In genomic region chr14:110007159-110007558, GRCm38 (mm10) we compare ENCODE assay signal across 11 mouse cellular contexts.
"Had no signal": no experiment of that assay in that cellular context is flagged by ENCODE, and none has a peak within 500 bp of the region (broad histone marks: within the 10 kb centered on the region; RNA-seq: fewer than 3 reads in every experiment).

No protein-coding gene starts in this region.

- H3K9me3 ChIP-seq: midbrain, embryonic 13.5 days had no signal

- H3K27me3 ChIP-seq: midbrain, embryonic 13.5 days had no signal

- H3K4me3 ChIP-seq: midbrain, embryonic 13.5 days had no signal

- H3K9ac ChIP-seq: liver, embryonic 14.5 days; midbrain, embryonic 13.5 days had no signal

- H3K36me3 ChIP-seq: midbrain, embryonic 13.5 days had no signal

- DNase-seq: kidney, postnatal 25 days; layer of hippocampus, adult 9-11 months; layer of hippocampus, postnatal 36 days; liver; lung, adult 18-20 months; right cerebral cortex, postnatal 25 days; thymus, postnatal 14 days had no signal

- ATAC-seq: intestine, embryonic 16.5 days; midbrain, embryonic 13.5 days had no signal

- H3K27ac ChIP-seq: liver, embryonic 14.5 days; midbrain, embryonic 13.5 days; stomach, postnatal 0 days had no signal

- H3K4me2 ChIP-seq: midbrain, embryonic 13.5 days had no signal
